Mouse (Mus musculus): ENCODE measurements around the gene Golga2. TPM values are rescaled to one million over a fixed set of nuclear protein-coding genes. Genes with fewer than 3 reads are reported as not detected.

Golga2 gene
- polyA plus RNA-seq (2017; shearing (Covaris generic)): 10 to 100 TPM; 18.1 to 21.3 TPM

GRCm38 (mm10) chr2:32287334-32287840, at the start of gene Golga2:
Golga2 (plus strand) TSS chr2:32287384.
- no peak for ATAC-seq

GRCm38 (mm10) chr2:32237571-32237970, 49.6 kb upstream of the Golga2 start:
- no peak for ATAC-seq

GRCm38 (mm10) chr2:32238708-32239435, 48.3 kb upstream of the Golga2 start:
- no peak for ATAC-seq

- no peak for ATAC-seq
Measured at GRCm38 (mm10) chr2:32240591-32240990, 46.6 kb upstream of the Golga2 start.

- ATAC-seq: no peak
Measured at GRCm38 (mm10) chr2:32242986-32243385, 44.2 kb upstream of the Golga2 start.

GRCm38 (mm10) chr2:32246741-32247140, 40.4 kb upstream of the Golga2 start:
- ATAC-seq: no peak

GRCm38 (mm10) chr2:32248377-32249361, 38.5 kb upstream of the Golga2 start:
- no peak for ATAC-seq

GRCm38 (mm10) chr2:32251791-32252527, 35.2 kb upstream of the Golga2 start:
- ATAC-seq: no peak

- no peak for ATAC-seq
Measured at GRCm38 (mm10) chr2:32252658-32253057, 34.5 kb upstream of the Golga2 start.

- ATAC-seq: no peak
Measured at GRCm38 (mm10) chr2:32253352-32253751, 33.8 kb upstream of the Golga2 start.

- ATAC-seq: no peak
Measured at GRCm38 (mm10) chr2:32254563-32254962, 32.6 kb upstream of the Golga2 start.

GRCm38 (mm10) chr2:32256273-32256672, 30.9 kb upstream of the Golga2 start:
- ATAC-seq: no peak

GRCm38 (mm10) chr2:32258887-32259533, 28.2 kb upstream of the Golga2 start:
- ATAC-seq: no peak

GRCm38 (mm10) chr2:32259657-32260417, 27.3 kb upstream of the Golga2 start, which contains the start of gene Uck1:
Uck1 (minus strand) TSS chr2:32260159.
- peak; percentile 94 for ATAC-seq

GRCm38 (mm10) chr2:32260635-32261034, 26.5 kb upstream of the Golga2 start:
- peak; percentile 51 for ATAC-seq

GRCm38 (mm10) chr2:32275823-32276222, 11.4 kb upstream of the Golga2 start:
- ATAC-seq: no peak

GRCm38 (mm10) chr2:32282289-32282688, 4.9 kb upstream of the Golga2 start:
- no peak for ATAC-seq

- ATAC-seq: no peak
Measured at GRCm38 (mm10) chr2:32282727-32283126, 4.5 kb upstream of the Golga2 start.

GRCm38 (mm10) chr2:32283986-32284385, 3.2 kb upstream of the Golga2 start:
- ATAC-seq: no peak

GRCm38 (mm10) chr2:32287923-32288367, 761 bp downstream of the Golga2 start, which contains the start of gene Swi5:
Swi5 (minus strand) TSS chr2:32288075.
- ATAC-seq: peak; percentile 100

- ATAC-seq: no peak
Measured at GRCm38 (mm10) chr2:32288371-32288931, 1.3 kb downstream of the Golga2 start.
